Mouse (Mus musculus): ENCODE data around the gene Mme. TPM values are rescaled to one million over a fixed set of nuclear protein-coding genes. Genes with fewer than 3 reads are reported as not detected.

The Mme gene
- total RNA-seq, 1 experiment from 2014 or later, result not detected

Other genes with a start within 250 kb of the Mme start
- not detected in 3 replicates for gene Gm34302, start 242.3 kb downstream of the Mme start, total RNA-seq (2017)

Measured in monocyte, adult 5-6 weeks (primary cell).